Mouse (Mus musculus): ENCODE results near the gene 9030624G23Rik.
"Not testable (repeated sequence)": the region's sequence is repeated elsewhere in the genome, so short reads cannot be mapped to it uniquely, and the experiment has no call there.

9030624G23Rik gene

GRCm38 (mm10) chr12:24097108-24097520 is at the start of gene 9030624G23Rik:
Gene 9030624G23Rik (minus strand): TSS chr12:24097246.
- peak; percentile 2 to 18 for DNase-seq

- not testable (repeated sequence) for DNase-seq
Measured at GRCm38 (mm10) chr12:24083096-24083495, 13.9 kb downstream of the 9030624G23Rik start.
